Mouse (Mus musculus): Measurements from ENCODE around the gene Prodh2.
"Not testable (repeated sequence)": the region's sequence is repeated elsewhere in the genome, so short reads cannot be mapped to it uniquely, and the experiment has no call there.

Gene Prodh2

GRCm38 (mm10) chr7:30490251-30490956 is 3.0 kb upstream of the Prodh2 start:
- DNase-seq (ENCODE audit: low read depth) = peak; percentile 51

- no peak for DNase-seq (ENCODE audit: low read depth)
Observed at GRCm38 (mm10) chr7:30490957-30491307, 2.5 kb upstream of the Prodh2 start.

GRCm38 (mm10) chr7:30492765-30493164 is 657 bp upstream of the Prodh2 start:
- DNase-seq (ENCODE audit: low read depth) = peak; percentile 59

DNA sequence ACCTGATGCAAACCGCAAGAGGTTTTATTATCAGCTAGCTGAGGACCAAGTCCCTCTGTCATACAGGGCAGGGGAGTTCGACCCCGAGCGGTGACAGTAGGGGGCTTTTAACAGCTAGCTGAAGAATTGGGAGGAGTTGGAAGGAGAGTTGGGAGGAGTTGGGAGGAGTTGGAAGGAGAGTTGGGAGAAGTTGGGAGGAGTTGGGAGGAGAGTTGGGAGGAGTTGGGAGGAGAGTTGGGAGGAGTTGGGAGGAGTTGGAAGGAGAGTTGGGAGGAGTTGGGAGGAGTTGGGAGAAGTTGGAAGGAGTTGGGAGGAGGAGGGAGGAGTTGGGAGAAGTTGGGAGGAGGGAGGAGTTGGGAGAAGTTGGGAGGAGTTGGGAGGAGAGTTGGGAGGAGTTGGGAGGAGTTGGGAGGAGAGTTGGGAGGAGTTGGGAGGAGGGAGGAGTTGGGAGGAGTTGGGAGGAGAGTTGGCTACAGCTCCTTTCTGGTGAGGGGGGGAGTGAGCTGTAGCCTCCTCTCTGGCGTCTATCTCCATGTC is 2.2 kb downstream of the Prodh2 start:
- not testable (repeated sequence) for DNase-seq (ENCODE audit: low read depth)

DNA sequence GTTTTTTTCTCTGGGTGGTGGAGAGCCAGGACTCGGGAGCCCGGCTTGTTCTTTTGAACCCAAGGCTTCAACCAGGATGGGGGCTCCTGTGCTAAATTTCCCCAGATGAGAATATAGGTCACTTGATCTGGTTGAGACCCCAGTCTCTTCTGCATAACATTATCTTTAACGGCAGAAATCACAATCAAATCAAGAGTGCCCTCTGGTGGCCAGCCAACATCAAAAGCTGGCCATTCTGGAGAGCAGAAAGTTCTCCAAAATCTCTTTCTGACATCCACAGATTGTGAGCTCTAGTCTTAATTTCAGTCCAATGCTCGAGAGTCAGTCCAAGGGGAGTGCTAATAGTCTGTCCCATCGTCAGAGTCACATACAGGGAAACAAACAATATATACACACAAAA is 7.7 kb downstream of the Prodh2 start:
- not testable (repeated sequence) for DNase-seq (ENCODE audit: low read depth)

DNA sequence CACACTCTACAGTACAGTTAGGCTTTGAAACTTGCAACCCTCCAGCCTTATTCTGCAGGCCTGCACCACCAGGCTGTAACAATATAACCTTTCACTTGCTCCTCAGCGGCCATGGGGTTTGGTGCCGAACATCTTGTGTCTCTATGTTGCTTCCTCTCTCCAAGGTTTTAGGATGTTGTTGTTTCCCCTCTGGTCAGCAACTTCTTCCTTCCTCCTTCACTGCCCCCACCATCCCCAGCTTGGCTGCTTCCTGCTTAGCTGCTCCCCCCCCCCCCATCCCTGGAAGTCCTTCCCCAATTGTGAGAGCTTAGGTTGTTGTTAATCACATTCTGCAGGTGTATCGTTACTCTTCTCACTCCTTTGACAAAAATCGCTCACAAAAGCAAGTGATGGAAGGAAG is 14.6 kb downstream of the Prodh2 start:
- DNase-seq (ENCODE audit: low read depth) = no peak

DNA sequence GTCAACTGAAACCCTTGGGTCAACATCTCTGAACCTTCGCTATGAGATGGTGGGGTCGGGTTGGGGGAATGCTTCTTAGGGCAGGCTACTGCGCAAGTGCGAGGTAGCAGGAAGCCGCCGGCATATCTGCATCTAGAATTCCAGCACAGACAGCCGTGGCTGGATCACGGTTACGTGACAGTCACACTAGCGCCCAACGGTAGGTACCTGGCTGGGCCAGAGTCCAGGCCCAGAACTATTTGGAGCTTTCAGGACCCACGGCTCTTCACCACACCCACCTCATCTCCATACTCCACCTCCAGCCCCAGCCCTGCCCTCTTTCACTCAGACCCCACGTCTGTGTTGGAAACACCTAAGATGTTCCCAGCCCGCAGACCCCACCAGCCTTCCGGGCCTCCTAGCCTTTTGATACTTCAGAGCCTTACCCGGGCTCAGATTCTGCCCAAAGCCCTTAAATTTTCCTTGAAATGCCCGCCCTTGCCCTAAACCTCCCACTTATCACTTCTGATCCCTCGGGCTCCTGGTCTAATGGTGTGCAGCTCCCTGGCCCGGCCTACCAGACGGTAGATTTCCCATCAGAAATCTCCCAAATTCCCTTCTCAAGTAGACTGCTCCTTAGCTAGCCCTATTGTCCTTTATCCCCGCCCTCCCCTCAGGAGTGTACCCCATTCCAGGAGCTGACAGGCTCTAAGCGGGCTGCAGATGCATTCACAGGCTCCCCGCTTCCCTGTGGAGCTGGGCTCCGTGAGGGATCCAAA is 21.8 kb downstream of the Prodh2 start:
- no peak for DNase-seq (ENCODE audit: low read depth)

- DNase-seq (ENCODE audit: low read depth) = no peak
Observed at GRCm38 (mm10) chr7:30518325-30518724, 24.9 kb downstream of the Prodh2 start.

- DNase-seq (ENCODE audit: low read depth) = no peak
Observed at GRCm38 (mm10) chr7:30520396-30520795, 27.0 kb downstream of the Prodh2 start.

GRCm38 (mm10) chr7:30520856-30521255 is 27.4 kb downstream of the Prodh2 start:
- no peak for DNase-seq (ENCODE audit: low read depth)

GRCm38 (mm10) chr7:30522871-30523270 is 29.4 kb downstream of the Prodh2 start:
- DNase-seq (ENCODE audit: low read depth) = no peak

DNA sequence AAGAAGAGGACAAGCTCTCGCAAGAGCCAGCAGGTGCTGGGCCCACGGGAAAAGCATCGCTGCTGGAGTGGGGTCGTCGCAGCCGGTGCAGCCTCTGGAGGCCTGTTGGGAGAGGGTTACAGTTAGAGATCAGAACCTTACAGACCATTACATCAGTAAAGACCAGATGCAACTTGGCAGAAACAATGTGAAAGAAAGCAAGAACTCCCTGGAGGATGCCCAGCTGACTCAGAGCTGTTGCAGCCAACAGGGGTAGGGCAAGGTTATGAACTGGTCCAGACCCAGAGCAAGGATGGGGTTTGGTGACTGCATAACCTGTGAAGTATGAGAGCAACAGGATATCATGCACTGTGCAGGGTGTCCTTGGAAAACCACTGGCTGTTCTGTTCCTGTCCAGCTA is 31.1 kb downstream of the Prodh2 start:
- no peak for DNase-seq (ENCODE audit: low read depth)

DNA sequence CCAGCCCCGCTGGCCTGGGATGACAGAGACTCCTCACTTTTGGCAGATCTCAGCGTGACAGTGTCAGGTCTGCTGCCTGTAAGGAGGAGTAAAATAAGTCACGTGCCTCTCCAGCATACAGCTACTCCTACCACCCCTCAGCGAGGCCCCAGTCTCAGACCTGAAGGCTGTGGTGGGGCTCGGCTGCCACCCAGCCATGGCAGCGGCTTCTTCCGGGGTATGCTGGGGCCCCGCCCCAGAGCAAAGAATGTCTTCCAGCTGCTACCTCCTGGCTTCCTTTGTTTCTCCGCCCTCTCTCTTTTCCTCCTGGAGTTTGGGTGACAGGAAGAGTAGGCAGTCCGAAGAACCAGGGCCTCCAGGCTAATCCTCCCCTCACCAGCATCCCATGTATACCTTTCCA is 32.5 kb downstream of the Prodh2 start:
- no peak for DNase-seq (ENCODE audit: low read depth)

- no peak for DNase-seq (ENCODE audit: low read depth)
Observed at GRCm38 (mm10) chr7:30526399-30526798, 33.0 kb downstream of the Prodh2 start.

DNA sequence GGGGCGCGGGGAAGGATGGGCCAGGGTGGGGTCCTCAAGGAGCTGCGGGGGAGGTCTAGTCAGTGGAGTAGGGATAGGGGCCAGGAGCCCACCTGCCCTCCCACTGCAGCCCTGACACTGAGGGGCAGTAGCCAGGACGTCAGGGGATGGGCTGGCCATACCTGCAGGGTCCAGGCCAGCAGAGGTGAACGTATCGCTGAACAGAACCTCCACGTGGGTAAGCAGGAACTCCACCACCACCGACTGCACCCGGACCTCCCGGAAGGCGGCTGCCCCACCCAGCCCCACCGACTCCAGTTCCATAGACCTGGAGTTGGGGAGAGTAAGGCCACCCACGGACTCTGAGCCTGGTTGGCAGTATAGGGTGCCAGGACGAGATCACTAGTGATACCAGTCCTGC is 33.6 kb downstream of the Prodh2 start:
- DNase-seq (ENCODE audit: low read depth) = no peak

GRCm38 (mm10) chr7:30531291-30531815 is 37.9 kb downstream of the Prodh2 start:
- DNase-seq (ENCODE audit: low read depth) = no peak

DNA sequence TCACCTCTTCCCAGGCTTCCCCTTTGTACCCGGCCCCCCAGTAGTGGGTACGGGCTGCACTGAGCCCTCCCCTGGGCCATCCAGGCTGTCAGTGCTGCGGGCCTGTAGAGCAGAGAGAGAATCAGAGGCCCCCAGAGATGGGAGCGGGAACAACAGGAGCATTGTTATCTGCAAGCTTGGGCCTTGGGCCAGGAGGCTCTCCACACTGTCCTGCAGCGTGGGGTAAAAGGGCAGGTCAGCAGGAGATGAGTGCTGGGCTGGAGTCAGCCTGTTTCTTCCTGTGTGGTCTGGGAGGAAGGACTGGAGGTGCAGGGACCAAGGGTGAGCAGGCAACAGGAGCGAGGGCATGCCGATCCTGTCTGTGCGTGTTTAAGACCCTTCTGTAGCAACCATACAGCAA is 39.5 kb downstream of the Prodh2 start:
- no peak for DNase-seq (ENCODE audit: low read depth)

DNA sequence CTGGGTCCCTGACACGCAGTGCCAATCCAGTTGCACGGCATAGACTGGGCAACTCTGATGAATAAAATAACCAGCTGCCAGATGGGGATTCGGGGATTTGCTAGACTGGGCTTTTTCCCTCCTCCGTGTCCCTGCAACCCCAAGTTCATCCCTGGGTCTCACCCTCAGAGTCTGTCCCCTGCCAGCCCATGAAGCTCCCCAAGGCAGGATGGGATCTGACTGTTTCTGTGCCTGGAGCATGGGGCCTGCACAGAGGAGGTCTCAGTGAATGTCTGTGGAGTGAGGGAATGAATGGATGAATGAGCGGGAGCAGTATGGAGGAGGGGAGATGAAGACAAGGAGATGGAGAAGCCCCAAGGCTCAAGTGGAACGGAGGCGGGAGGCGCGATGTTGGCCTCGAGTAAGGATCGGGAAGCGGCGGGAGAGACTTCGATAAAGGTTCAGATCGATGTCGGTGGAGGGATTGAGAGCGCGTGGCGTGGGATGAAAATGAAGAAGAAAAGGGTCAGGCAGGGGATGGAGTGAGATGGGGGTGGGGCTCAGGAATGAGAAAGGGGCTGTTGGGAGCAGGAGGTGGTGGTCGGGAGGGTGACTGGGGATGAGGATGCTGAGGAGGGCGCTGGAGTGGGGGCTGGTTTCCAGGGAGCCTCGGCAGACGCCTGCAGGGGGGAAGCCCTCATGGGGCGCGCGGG is 40.7 kb downstream of the Prodh2 start:
- no peak for DNase-seq (ENCODE audit: low read depth)

DNA sequence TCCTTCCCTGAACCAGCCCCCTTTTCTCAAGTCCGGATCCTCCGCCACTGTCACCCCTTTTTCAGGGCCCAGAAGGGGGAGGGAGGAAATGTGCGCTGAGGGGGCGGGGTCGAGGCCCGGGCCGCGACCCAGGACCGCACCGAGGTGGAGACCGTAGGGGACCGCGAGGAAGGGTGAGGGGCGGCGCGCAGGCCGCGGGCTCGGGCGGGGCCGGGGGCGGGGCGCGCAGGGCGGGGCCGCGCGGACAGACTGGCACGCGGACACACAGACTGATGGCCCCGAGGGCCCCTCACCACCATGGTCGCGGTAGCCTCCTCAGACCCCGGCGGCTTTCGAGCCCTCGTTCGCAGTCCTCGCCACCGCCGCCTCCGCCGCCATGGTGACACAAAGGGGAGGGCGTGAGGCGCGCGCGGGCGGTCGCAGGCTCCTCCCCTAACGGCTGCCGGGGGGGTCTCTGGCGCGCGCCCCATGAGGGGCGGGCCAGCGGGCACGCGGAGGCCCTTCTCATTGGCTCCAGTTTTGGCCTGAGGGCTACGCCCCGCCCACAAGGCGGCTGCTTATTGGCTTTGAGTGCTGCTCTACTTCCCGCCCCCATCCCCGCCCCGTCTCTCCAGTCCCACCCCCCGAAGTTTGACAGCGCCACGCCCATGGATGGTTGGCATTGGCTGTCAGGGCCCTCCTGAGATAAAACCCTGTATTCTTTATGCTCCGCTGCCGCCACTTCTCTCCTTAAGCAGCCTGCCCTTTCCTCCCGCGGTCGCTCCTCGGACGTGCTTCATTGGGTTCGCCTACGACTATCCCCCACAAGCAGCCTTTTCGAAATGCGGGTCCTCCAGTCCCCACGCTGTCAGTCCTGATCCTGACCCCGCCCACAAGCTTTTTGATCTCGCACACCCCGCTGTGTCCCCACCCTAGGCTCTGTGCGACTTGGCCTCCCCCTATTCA is 41.5 kb downstream of the Prodh2 start, which contains the start of gene Arhgap33:
Gene Arhgap33, minus strand, starts transcription at position 428 of the 945 bp plus-strand sequence.
- peak; percentile 98 for DNase-seq (ENCODE audit: low read depth)

- no peak for DNase-seq (ENCODE audit: low read depth)
Observed at GRCm38 (mm10) chr7:30540572-30540971, 47.1 kb downstream of the Prodh2 start.

DNA sequence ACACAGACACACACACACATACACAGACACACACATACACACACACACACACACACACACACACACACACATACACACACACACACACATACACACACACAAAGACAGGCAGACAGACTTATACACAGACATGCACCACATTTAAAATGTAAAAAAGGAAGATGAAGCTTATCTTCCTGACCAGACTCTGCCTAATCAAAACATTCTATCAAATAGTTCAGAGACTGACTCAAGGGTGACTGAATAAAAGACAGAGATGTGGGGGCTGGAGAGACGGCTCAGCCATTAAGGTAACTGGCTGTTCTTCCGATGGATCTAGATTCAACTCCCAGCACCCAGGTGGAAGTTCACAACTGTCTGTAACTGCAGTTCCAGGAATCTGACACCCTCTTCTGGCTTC is 50.9 kb downstream of the Prodh2 start:
- peak; percentile 37 for DNase-seq (ENCODE audit: low read depth)
